13 mouse cellular contexts compared by ENCODE assay signal in genomic region chr13:111532178-111532948, GRCm38 (mm10). TPM values are rescaled to one million over a fixed set of nuclear protein-coding genes. Genes with fewer than 3 reads are reported as not detected.
DNase-seq lines count a peak whose midpoint lies in the region; ATAC-seq and TF ChIP-seq lines count a peak whose summit lies in the region.
"Had no signal": no experiment of that assay in that cellular context is flagged by ENCODE, and none has a peak within 500 bp of the region (broad histone marks: within the 10 kb centered on the region; RNA-seq: fewer than 3 reads in every experiment).

No protein-coding gene starts in this region.

- H3K9me3 ChIP-seq in midbrain, postnatal 0 days (ENCODE audit: low read length): no peaks in the 10 kb centered on the region
- no peaks in the 10 kb centered on the region for H3K9me3 ChIP-seq in midbrain, embryonic 15.5 days
- H3K9me3 ChIP-seq in forebrain, embryonic 12.5 days: no peaks in the 10 kb centered on the region
- H3K9me3 ChIP-seq: forebrain, embryonic 13.5 days; midbrain, embryonic 12.5 days had no signal

- TF ChIP-seq POLR2A in cerebellum, adult 2 months (IDR thresholded peaks at IDR 0.05; ENCODE audit: borderline replicate concordance, insufficient read depth, low read length): no peak

- DNase-seq in cerebellum, postnatal 14 days: peak; percentile 17 to 21
- no peak for DNase-seq in cerebellum, adult 2 months
- no peak for DNase-seq in midbrain, postnatal 0 days (ENCODE audit: low spot score)
- DNase-seq in thymus, postnatal 14 days: peak; percentile 43
- DNase-seq in frontal cortex, postnatal 36 days (ENCODE audit: low spot score in 2 of 2): no peak
- DNase-seq: cerebellum, adult 8-10 months; heart, postnatal 14 days had no signal

- no peak overlapping the region for H3K4me3 ChIP-seq in cerebellum, adult 2 months (replicated peaks; ENCODE audit: insufficient read depth, low read depth, low read length)
- no peak overlapping the region for H3K4me3 ChIP-seq in midbrain, postnatal 0 days (ENCODE audit: low read depth, low read length)
- H3K4me3 ChIP-seq in midbrain, embryonic 15.5 days: no peak overlapping the region
- no peak overlapping the region for H3K4me3 ChIP-seq in forebrain, embryonic 12.5 days (replicated peaks)
- H3K4me3 ChIP-seq: forebrain, embryonic 13.5 days; midbrain, embryonic 12.5 days had no signal

- H3K27ac ChIP-seq in cerebellum, adult 2 months (ENCODE audit: insufficient read depth, low read length): no peak overlapping the region
- H3K27ac ChIP-seq in midbrain, postnatal 0 days (ENCODE audit: low read depth, low read length): no peak overlapping the region
- no peak overlapping the region for H3K27ac ChIP-seq in midbrain, embryonic 15.5 days
- no peak overlapping the region for H3K27ac ChIP-seq in forebrain, embryonic 12.5 days
- H3K27ac ChIP-seq: forebrain, embryonic 13.5 days; midbrain, embryonic 12.5 days had no signal

- H3K4me2 ChIP-seq in midbrain, postnatal 0 days (ENCODE audit: low read depth, low read length, poor library complexity, severe bottlenecking): no peak overlapping the region
- no peak overlapping the region for H3K4me2 ChIP-seq in midbrain, embryonic 15.5 days
- H3K4me2 ChIP-seq in forebrain, embryonic 12.5 days: no peak overlapping the region
- H3K4me2 ChIP-seq: forebrain, embryonic 13.5 days; midbrain, embryonic 12.5 days had no signal

- WGBS in cerebellum, adult 2 months: 90% methylated on average over 16 of the region's 16 CpGs
- 90% methylated on average over 16 of the region's 16 CpGs for WGBS in midbrain, postnatal 0 days
- WGBS in midbrain, embryonic 15.5 days: 92% methylated on average over 16 of the region's 16 CpGs
- WGBS in forebrain, embryonic 12.5 days: 87% methylated on average over 16 of the region's 16 CpGs

- H3K4me1 ChIP-seq in cerebellum, adult 2 months (ENCODE audit: control insufficient read depth, insufficient read depth, low read length): no peaks in the 10 kb centered on the region
- H3K4me1 ChIP-seq in midbrain, postnatal 0 days (ENCODE audit: insufficient read depth, low read length): no peaks in the 10 kb centered on the region
- H3K4me1 ChIP-seq in midbrain, embryonic 15.5 days: no peaks in the 10 kb centered on the region
- H3K4me1 ChIP-seq in forebrain, embryonic 12.5 days: no peaks in the 10 kb centered on the region
- H3K4me1 ChIP-seq: forebrain, embryonic 13.5 days; midbrain, embryonic 12.5 days had no signal

- H3K27me3 ChIP-seq in cerebellum, adult 2 months (ENCODE audit: control insufficient read depth, insufficient read depth, low read length): no peaks in the 10 kb centered on the region
- H3K27me3 ChIP-seq in midbrain, postnatal 0 days (ENCODE audit: insufficient read depth, low read length): no peaks in the 10 kb centered on the region
- no peaks in the 10 kb centered on the region for H3K27me3 ChIP-seq in midbrain, embryonic 15.5 days (replicated peaks)
- no peaks in the 10 kb centered on the region for H3K27me3 ChIP-seq in forebrain, embryonic 12.5 days
- H3K27me3 ChIP-seq: forebrain, embryonic 13.5 days; midbrain, embryonic 12.5 days had no signal

- no peak for ATAC-seq in midbrain, postnatal 0 days (ENCODE audit: low FRiP score)
- no peak for ATAC-seq in midbrain, embryonic 15.5 days (replicated peaks)
- peak; percentile 62; the same call in 1 of the 2 replicates for ATAC-seq in common myeloid progenitor, adult 5-6 weeks (replicated peaks; ENCODE audit: low read depth, poor library complexity, severe bottlenecking)
- no peak for ATAC-seq in forebrain, embryonic 12.5 days (ENCODE audit: low FRiP score)
- ATAC-seq: forebrain, embryonic 13.5 days had no signal

- TF ChIP-seq CTCF in cerebellum, adult 2 months (IDR thresholded peaks at IDR 0.05; ENCODE audit: borderline replicate concordance, insufficient read depth, low read depth, low read length): no peak
- TF ChIP-seq CTCF in midbrain, postnatal 0 days (IDR thresholded peaks at IDR 0.05): peak; percentile 47

- H3K36me3 ChIP-seq in midbrain, postnatal 0 days (ENCODE audit: insufficient read depth, low read length): no peaks in the 10 kb centered on the region
- no peaks in the 10 kb centered on the region for H3K36me3 ChIP-seq in midbrain, embryonic 15.5 days (replicated peaks)
- no peaks in the 10 kb centered on the region for H3K36me3 ChIP-seq in forebrain, embryonic 12.5 days (replicated peaks)
- H3K36me3 ChIP-seq: midbrain, embryonic 12.5 days had no signal

- no peak overlapping the region for H3K9ac ChIP-seq in midbrain, postnatal 0 days (replicated peaks; ENCODE audit: low read length, poor library complexity, severe bottlenecking)
- no peak overlapping the region for H3K9ac ChIP-seq in midbrain, embryonic 15.5 days
- H3K9ac ChIP-seq in forebrain, embryonic 12.5 days: no peak overlapping the region
- H3K9ac ChIP-seq: forebrain, embryonic 13.5 days; midbrain, embryonic 12.5 days had no signal

RNA-seq across cellular contexts. Expression of gene Gm49496, which starts 17.4 kb away (rescaled TPM):
- not detected in 2 replicates for polyA plus RNA-seq in cerebellum, adult 2 months (2012; rRNA removed)
- total RNA-seq in midbrain, postnatal 0 days (2014; rRNA removed): not detected in 2 replicates
- polyA plus RNA-seq in midbrain, postnatal 0 days (2015; fragmentation: Nextera tagmentation; extraction: Ambion mirVana): not detected in 2 replicates
- polyA plus RNA-seq in midbrain, embryonic 15.5 days (2015; fragmentation: Nextera tagmentation; extraction: Ambion mirVana): not detected in 2 replicates
- total RNA-seq in common myeloid progenitor, adult 5-6 weeks (2017): not detected in 2 replicates
- not detected in 2 replicates for polyA plus RNA-seq in forebrain, embryonic 12.5 days (2016; fragmentation: Nextera tagmentation; extraction: Ambion mirVana)
- total RNA-seq: heart, postnatal 14 days; left cerebral cortex, postnatal 14 days had no signal
- polyA plus RNA-seq: forebrain, embryonic 13.5 days; midbrain, embryonic 12.5 days had no signal

RNA-seq across cellular contexts. Expression of gene Gpbp1, which starts 42.5 kb away (rescaled TPM):
- polyA plus RNA-seq in cerebellum, adult 2 months (2012; rRNA removed): 52.6 and 53.0 TPM in 2 replicates
- total RNA-seq in midbrain, postnatal 0 days (2014; rRNA removed): 49.3 and 72.4 TPM in 2 replicates
- polyA plus RNA-seq in midbrain, postnatal 0 days (2015; fragmentation: Nextera tagmentation; extraction: Ambion mirVana): 76.8 and 85.3 TPM in 2 replicates
- polyA plus RNA-seq in midbrain, embryonic 15.5 days (2015; fragmentation: Nextera tagmentation; extraction: Ambion mirVana): 83.8 and 89.8 TPM in 2 replicates
- total RNA-seq in common myeloid progenitor, adult 5-6 weeks (2017): 193 and 228 TPM in 2 replicates
- polyA plus RNA-seq in forebrain, embryonic 12.5 days (2016; fragmentation: Nextera tagmentation; extraction: Ambion mirVana): 124 and 135 TPM in 2 replicates

Comparison
In these comparisons a context has a peak if more than half of its experiments do, and no peak if none do; other contexts are left out.
1. DNase-seq: peak in cerebellum, postnatal 14 days (2 of 2) and thymus, postnatal 14 days (single experiment); none in cerebellum, adult 2 months (0 of 2), midbrain, postnatal 0 days (single experiment) and frontal cortex, postnatal 36 days (0 of 2).